Mouse (Mus musculus) kidney, embryonic 15.5 days (tissue): ENCODE measurements around the gene Pde1a. TPM values are rescaled to one million over a fixed set of nuclear protein-coding genes. Genes with fewer than 3 reads are reported as not detected.

Experiments used
- ATAC-seq: fragments of 200-750 bp; cut with Nextera tagmentation; replicated peaks from 2 replicates; pipeline ENCODE4 v1.8.0; 2017; ENCODE audit warnings: moderate TSS enrichment; ENCODE audit not compliant: low FRiP score
- H3K27ac ChIP-seq: fragments of 300-500 bp; sonication (generic); 2 replicates; pipeline ENCODE4 v1.5.1; 2015; ENCODE audit warnings: mild to moderate bottlenecking, inconsistent platforms
- H3K27me3 ChIP-seq: fragments of 300-500 bp; sonication (generic); 2 replicates; pipeline ENCODE4 v1.6.1; 2015; ENCODE audit warnings: inconsistent platforms
- H3K36me3 ChIP-seq: fragments of 300-500 bp; sonication (generic); 2 replicates; pipeline ENCODE4 v1.6.1; 2015; ENCODE audit warnings: inconsistent platforms
- H3K4me1 ChIP-seq: fragments of 300-500 bp; sonication (generic); 2 replicates; pipeline ENCODE4 v1.6.1; 2015; ENCODE audit warnings: inconsistent platforms
- H3K4me2 ChIP-seq: fragments of 300-500 bp; sonication (generic); 2 replicates; pipeline ENCODE4 v1.6.1; 2015; ENCODE audit warnings: moderate library complexity, mild to moderate bottlenecking, inconsistent platforms
- H3K4me3 ChIP-seq: fragments of 300-500 bp; sonication (generic); replicated peaks from 2 replicates; pipeline ENCODE4 v1.5.1; 2015; ENCODE audit warnings: mild to moderate bottlenecking, inconsistent platforms
- H3K9ac ChIP-seq: fragments of 300-500 bp; sonication (generic); 2 replicates; pipeline ENCODE4 v1.6.1; 2015; ENCODE audit warnings: mild to moderate bottlenecking, inconsistent platforms
- H3K9me3 ChIP-seq: fragments of 300-500 bp; sonication (generic); replicated peaks from 2 replicates; pipeline ENCODE4 v1.6.1; 2016; ENCODE audit warnings: inconsistent platforms
- WGBS: fragments of 180-500 bp; shearing (Covaris S2); methylation state at CpG from one replicate; pipeline ENCODE4 v1.1.7; 2015; ENCODE audit warnings: mixed read lengths; 5-methylcytosine and 5-hydroxymethylcytosine counted together
- polyA plus RNA-seq: library from polyadenylated mRNA; unstranded; fragments of >200 nt; fragmentation: Nextera tagmentation; extraction: Ambion mirVana; gene quantifications from 2 replicates; pipeline ENCODE4 v1.2.1, GENCODE M21; 2015

Gene Pde1a
- polyA plus RNA-seq, 1 experiment from 2014 or later: 20.9 TPM

- Histone ChIP-seq H3K27me3 (no peaks in the 10 kb centered on the region), H3K9ac (no peak overlapping the region), H3K9me3 (no peaks in the 10 kb centered on the region), H3K4me1 (0 out of 2 replicates have a peak, but pooled peaks cover 5% of the 10 kb centered on the region), H3K4me2 (no peak overlapping the region), H3K36me3 (no peaks in the 10 kb centered on the region), H3K4me3 (no peak overlapping the region), H3K27ac (no peak overlapping the region)
- no peak for ATAC-seq
Measured at GRCm38 (mm10) chr2:79922356-79922755, 206.9 kb downstream of the Pde1a start.

- Histone ChIP-seq H3K4me1 (0 out of 2 replicates have a peak, but pooled peaks cover 5% of the 10 kb centered on the region), H3K27ac (no peak overlapping the region), H3K9me3 (no peaks in the 10 kb centered on the region), H3K4me2 (no peak overlapping the region), H3K4me3 (no peak overlapping the region), H3K36me3 (no peaks in the 10 kb centered on the region), H3K27me3 (no peaks in the 10 kb centered on the region), H3K9ac (no peak overlapping the region)
- no peak for ATAC-seq
- WGBS: 96% methylated on average over 4 of the region's 4 CpGs
Measured at GRCm38 (mm10) chr2:79921375-79921774, 207.9 kb downstream of the Pde1a start.

- WGBS: 25% methylated on average over 4 of the region's 4 CpGs
- Histone ChIP-seq H3K27me3 (no peaks in the 10 kb centered on the region), H3K4me2 (no peak overlapping the region), H3K27ac (no peak overlapping the region), H3K36me3 (no peaks in the 10 kb centered on the region), H3K4me1 (0 out of 2 replicates have a peak, but pooled peaks cover 5% of the 10 kb centered on the region), H3K4me3 (no peak overlapping the region), H3K9ac (no peak overlapping the region), H3K9me3 (no peaks in the 10 kb centered on the region)
- peak; percentile 15; the same call in 1 of the 2 replicates for ATAC-seq
Measured at GRCm38 (mm10) chr2:79920438-79920837, 208.8 kb downstream of the Pde1a start.

GRCm38 (mm10) chr2:79901841-79902510 is 227.3 kb downstream of the Pde1a start:
- H3K27ac ChIP-seq: no peak overlapping the region
- WGBS: 71% methylated on average over 2 of the region's 2 CpGs

GRCm38 (mm10) chr2:79898522-79898921 is 230.7 kb downstream of the Pde1a start:
- Histone ChIP-seq H3K27me3 (no peaks in the 10 kb centered on the region), H3K9me3 (no peaks in the 10 kb centered on the region), H3K4me2 (no peak overlapping the region), H3K36me3 (no peaks in the 10 kb centered on the region), H3K27ac (no peak overlapping the region), H3K9ac (no peak overlapping the region), H3K4me1 (no peaks in the 10 kb centered on the region), H3K4me3 (no peak overlapping the region)
- 52% methylated on average over 3 of the region's 3 CpGs for WGBS
- no peak for ATAC-seq

More at GRCm38 (mm10) chr2:79901841-79902510, 227.3 kb downstream of the Pde1a start:
- no peak overlapping the region for H3K9ac ChIP-seq
- no peaks in the 10 kb centered on the region for H3K27me3 ChIP-seq
- H3K4me3 ChIP-seq: no peak overlapping the region
- H3K36me3 ChIP-seq: no peaks in the 10 kb centered on the region
- no peaks in the 10 kb centered on the region for H3K4me1 ChIP-seq
- no peaks in the 10 kb centered on the region for H3K9me3 ChIP-seq
- H3K4me2 ChIP-seq: no peak overlapping the region
- no peak for ATAC-seq

- no peaks in the 10 kb centered on the region for H3K36me3 ChIP-seq
Measured at GRCm38 (mm10) chr2:79892829-79893228, 236.4 kb downstream of the Pde1a start.

GRCm38 (mm10) chr2:79891760-79892570 is 237.3 kb downstream of the Pde1a start:
- ATAC-seq: no peak
- H3K4me2 ChIP-seq: no peak overlapping the region
- H3K9me3 ChIP-seq: no peaks in the 10 kb centered on the region
- H3K27me3 ChIP-seq: no peaks in the 10 kb centered on the region
- H3K4me3 ChIP-seq: no peak overlapping the region
- H3K4me1 ChIP-seq: no peaks in the 10 kb centered on the region
- H3K27ac ChIP-seq: no peak overlapping the region
- no peaks in the 10 kb centered on the region for H3K36me3 ChIP-seq
- WGBS: 78% methylated on average over 5 of the region's 5 CpGs
- no peak overlapping the region for H3K9ac ChIP-seq

More at GRCm38 (mm10) chr2:79892829-79893228, 236.4 kb downstream of the Pde1a start:
- Histone ChIP-seq H3K9ac (no peak overlapping the region), H3K9me3 (no peaks in the 10 kb centered on the region), H3K4me1 (no peaks in the 10 kb centered on the region), H3K27me3 (no peaks in the 10 kb centered on the region), H3K4me2 (no peak overlapping the region), H3K4me3 (no peak overlapping the region), H3K27ac (no peak overlapping the region)
- ATAC-seq: no peak
- 80% methylated on average over 1 of the region's 1 CpGs for WGBS

- H3K4me3 ChIP-seq: no peak overlapping the region
- no peak for ATAC-seq
- no peaks in the 10 kb centered on the region for H3K36me3 ChIP-seq
- WGBS: 86% methylated on average over 8 of the region's 8 CpGs
- H3K4me1 ChIP-seq: no peaks in the 10 kb centered on the region
- no peak overlapping the region for H3K4me2 ChIP-seq
- H3K9ac ChIP-seq: no peak overlapping the region
- no peak overlapping the region for H3K27ac ChIP-seq
- H3K9me3 ChIP-seq: no peaks in the 10 kb centered on the region
- no peaks in the 10 kb centered on the region for H3K27me3 ChIP-seq
Measured at GRCm38 (mm10) chr2:79890726-79891125, 238.5 kb downstream of the Pde1a start.

GRCm38 (mm10) chr2:79883631-79884350 is 245.5 kb downstream of the Pde1a start:
- 91% methylated on average over 6 of the region's 6 CpGs for WGBS
- Histone ChIP-seq H3K9me3 (no peaks in the 10 kb centered on the region), H3K9ac (no peak overlapping the region), H3K4me3 (no peak overlapping the region), H3K36me3 (no peaks in the 10 kb centered on the region), H3K27ac (no peak overlapping the region), H3K4me1 (no peaks in the 10 kb centered on the region), H3K4me2 (no peak overlapping the region), H3K27me3 (no peaks in the 10 kb centered on the region)
- no peak for ATAC-seq

- Histone ChIP-seq H3K36me3 (no peaks in the 10 kb centered on the region), H3K27me3 (no peaks in the 10 kb centered on the region), H3K9ac (no peak overlapping the region), H3K4me2 (no peak overlapping the region), H3K9me3 (no peaks in the 10 kb centered on the region), H3K4me3 (no peak overlapping the region), H3K4me1 (no peaks in the 10 kb centered on the region), H3K27ac (no peak overlapping the region)
- ATAC-seq: no peak
- 95% methylated on average over 4 of the region's 4 CpGs for WGBS
Measured at GRCm38 (mm10) chr2:79883210-79883609, 246.0 kb downstream of the Pde1a start.

- no peaks in the 10 kb centered on the region for H3K36me3 ChIP-seq
Measured at GRCm38 (mm10) chr2:79865275-79865999, 263.8 kb downstream of the Pde1a start.

More at GRCm38 (mm10) chr2:79865275-79865999, 263.8 kb downstream of the Pde1a start:
- H3K27ac ChIP-seq: no peak overlapping the region
- ATAC-seq: 0 out of 2 replicates have a peak, but pooled peaks have one; percentile 69
- H3K4me3 ChIP-seq: no peak overlapping the region
- no peak overlapping the region for H3K9ac ChIP-seq
- no peaks in the 10 kb centered on the region for H3K9me3 ChIP-seq
- 40% methylated on average over 9 of the region's 9 CpGs for WGBS
- no peaks in the 10 kb centered on the region for H3K27me3 ChIP-seq
- no peaks in the 10 kb centered on the region for H3K4me1 ChIP-seq
- no peak overlapping the region for H3K4me2 ChIP-seq
